Mouse (Mus musculus) spleen, adult 2 months (tissue): Measurements from ENCODE around the gene Bcar3.

Source experiments
- CTCF ChIP-seq: fragments of 200-500 bp; IDR thresholded peaks from 2 replicates; pipeline ENCODE4 v1.5.1; 2011; ENCODE audit warnings: mild to moderate bottlenecking, inconsistent platforms; ENCODE audit not compliant: insufficient read depth, insufficient read length, insufficient replicate concordance; ENCODE audit errors: extremely low read depth
- POLR2A ChIP-seq: fragments of 200-500 bp; IDR thresholded peaks from 2 replicates; pipeline ENCODE4 v1.6.1; 2011; ENCODE audit warnings: low read depth, low read length, inconsistent platforms

DNA sequence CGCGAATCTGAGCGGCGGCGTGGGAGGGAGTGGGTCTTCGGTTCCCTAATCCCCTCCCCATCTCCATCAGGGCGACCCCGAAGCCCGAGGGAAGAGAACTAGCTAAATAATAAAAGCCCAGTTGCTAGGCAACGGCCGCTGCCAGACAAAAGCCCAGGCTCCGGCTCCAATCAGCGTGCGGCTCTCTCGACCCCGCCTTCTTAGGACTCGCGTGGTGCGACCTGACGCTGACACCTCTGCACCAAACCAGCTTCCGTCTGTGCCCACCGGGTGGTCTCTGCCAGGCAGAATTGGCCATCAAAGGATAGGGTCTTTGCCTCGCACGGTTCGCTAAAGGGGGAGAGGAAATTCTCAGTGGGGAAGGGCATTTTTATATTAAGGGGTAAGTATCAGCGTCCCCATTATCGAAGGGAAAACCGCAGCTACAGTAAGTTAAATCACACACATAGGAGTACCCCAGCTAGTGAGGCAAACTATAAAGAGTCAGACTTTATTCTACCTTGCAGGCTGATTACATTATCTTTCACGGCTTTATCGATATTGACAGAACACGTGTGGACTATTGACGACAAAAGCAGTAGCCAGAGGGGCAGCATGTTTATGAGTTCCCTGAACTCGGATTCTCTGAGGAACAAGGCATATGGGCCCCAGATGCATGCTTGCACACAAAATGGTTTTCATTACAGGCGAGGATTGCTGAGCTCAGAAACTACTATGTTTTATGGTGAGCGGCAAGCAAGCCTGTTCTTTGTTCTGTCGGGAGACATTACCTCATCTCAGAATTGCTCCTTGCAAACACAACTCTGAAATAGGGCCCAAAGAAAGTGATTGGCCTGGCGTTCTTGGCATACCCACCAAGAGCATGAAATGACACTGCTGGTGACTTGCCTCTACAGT, at the start of gene Bcar3:
- TF ChIP-seq POLR2A (no peak), CTCF (no peak)
